Mouse (Mus musculus) liver, adult 2 months (tissue): ENCODE measurements around the gene Lmf2. TPM values are rescaled to one million over a fixed set of nuclear protein-coding genes. Genes with fewer than 3 reads are reported as not detected.

Experiments
- DNase-seq: peaks from one replicate; pipeline ENCODE4 v3.0.0-alpha.2; 2011; ENCODE audit warnings: low read depth, low spot score; ENCODE audit errors: extremely low read depth
- H3K27ac ChIP-seq: fragments of 200-500 bp; replicated peaks from 2 replicates; pipeline ENCODE4 v1.5.1; 2012; ENCODE audit warnings: low read depth, mild to moderate bottlenecking, control low read depth, inconsistent platforms, low read length; ENCODE audit not compliant: insufficient read depth
- H3K27me3 ChIP-seq: fragments of 200-500 bp; 2 replicates; pipeline ENCODE4 v1.6.1; 2012; ENCODE audit warnings: mild to moderate bottlenecking, moderate library complexity, low read length, inconsistent platforms; ENCODE audit not compliant: control insufficient read depth, insufficient read depth
- H3K36me3 ChIP-seq: fragments of 200-500 bp; 2 replicates; pipeline ENCODE4 v1.6.1; 2012; ENCODE audit warnings: low read length, inconsistent platforms; ENCODE audit not compliant: control insufficient read depth, insufficient read depth
- H3K4me1 ChIP-seq: fragments of 200-500 bp; 2 replicates; pipeline ENCODE4 v1.6.1; 2011; ENCODE audit warnings: low read length; ENCODE audit not compliant: control insufficient read depth, insufficient read depth
- H3K4me3 ChIP-seq: fragments of 200-500 bp; 2 replicates; pipeline ENCODE4 v1.5.1; 2011; ENCODE audit warnings: low read depth, mild to moderate bottlenecking, control low read depth, low read length, moderate library complexity; ENCODE audit not compliant: insufficient read depth
- H3K79me2 ChIP-seq: fragments of 200-500 bp; 2 replicates; pipeline ENCODE4 v1.6.1; 2012; ENCODE audit warnings: inconsistent platforms, mild to moderate bottlenecking, low read length, moderate library complexity; ENCODE audit not compliant: control insufficient read depth, insufficient read depth
- H3K9ac ChIP-seq: fragments of 200-500 bp; 2 replicates; pipeline ENCODE4 v1.6.1; 2012; ENCODE audit warnings: low read depth, mild to moderate bottlenecking, control low read depth, inconsistent platforms, low read length
- CTCF ChIP-seq: fragments of 200-500 bp; IDR thresholded peaks from 2 replicates; pipeline ENCODE4 v1.5.1; 2011; ENCODE audit warnings: low read depth, low read length, control low read depth
- POLR2A ChIP-seq: fragments of 200-500 bp; IDR thresholded peaks from 2 replicates; pipeline ENCODE4 v1.6.1; 2011; ENCODE audit warnings: low read length, control low read depth; ENCODE audit not compliant: insufficient read depth; ENCODE audit errors: extremely low read depth
- WGBS: fragments of 180-500 bp; shearing (Covaris S2); methylation state at CpG from one replicate; pipeline ENCODE4 v1.1.7; 2018; 5-methylcytosine and 5-hydroxymethylcytosine counted together
- polyA plus RNA-seq: library from polyadenylated mRNA; depleted of rRNA; stranded (reverse); fragments of >200 nt; gene quantifications from 2 replicates; pipeline ENCODE4 v1.2.3, GENCODE M21; 2012
- total RNA-seq: library from RNA; depleted of rRNA; stranded (reverse); fragments of >200 nt; gene quantifications from 2 replicates; pipeline ENCODE4 v1.2.3, GENCODE M21; 2014

Gene Lmf2
- total and polyA plus RNA-seq, 2 experiments: 4.3 to 21.3 TPM

- no peak for TF ChIP-seq CTCF
- TF ChIP-seq POLR2A: no peak
- Histone ChIP-seq H3K9ac (peak overlapping the region; percentile 88), H3K27me3 (no peaks in the 10 kb centered on the region), H3K27ac (peak overlapping the region; percentile 93), H3K4me3 (peak overlapping the region; percentile 67), H3K79me2 (peaks cover 4% of the 10 kb centered on the region; the same call in 1 of the 2 replicates), H3K4me1 (peaks cover 16% of the 10 kb centered on the region), H3K36me3 (peaks cover 6% of the 10 kb centered on the region; the same call in 1 of the 2 replicates)
- peak; percentile 26 for DNase-seq
- 22% methylated on average over 9 of the region's 9 CpGs for WGBS
Observed at GRCm38 (mm10) chr15:89374340-89374739, 18.9 kb upstream of the Lmf2 start.

- peaks cover 6% of the 10 kb centered on the region; the same call in 1 of the 2 replicates for H3K36me3 ChIP-seq
- peak within 1 kb of the TSS; percentile 88 for H3K9ac ChIP-seq
- peaks cover 4% of the 10 kb centered on the region; the same call in 1 of the 2 replicates for H3K79me2 ChIP-seq
- WGBS: under 1% methylated on average over 42 of the region's 42 CpGs
- peak; percentile 86 for DNase-seq
- H3K27me3 ChIP-seq: no peaks in the 10 kb centered on the region
- H3K27ac ChIP-seq: peak within 1 kb of the TSS; percentile 93
- TF ChIP-seq POLR2A: peak; percentile 66
- peak; percentile 86 for TF ChIP-seq CTCF
- H3K4me1 ChIP-seq: peaks cover 16% of the 10 kb centered on the region
- peak within 1 kb of the TSS; percentile 67 for H3K4me3 ChIP-seq
Observed at GRCm38 (mm10) chr15:89373762-89374248, 18.3 kb upstream of the Lmf2 start, which contains the start of gene Sco2. TSS of gene Sco2 (minus strand) at chr15:89373846.

GRCm38 (mm10) chr15:89373027-89373761 is 17.7 kb upstream of the Lmf2 start:
- Histone ChIP-seq H3K79me2 (peaks cover 4% of the 10 kb centered on the region; the same call in 1 of the 2 replicates), H3K36me3 (peaks cover 6% of the 10 kb centered on the region; the same call in 1 of the 2 replicates), H3K4me1 (peaks cover 15% of the 10 kb centered on the region), H3K27me3 (no peaks in the 10 kb centered on the region), H3K27ac (peak overlapping the region; percentile 93), H3K9ac (peak overlapping the region; percentile 88), H3K4me3 (peak overlapping the region; percentile 67)
- peak; percentile 81 for TF ChIP-seq CTCF
- TF ChIP-seq POLR2A: no peak
- under 1% methylated on average over 35 of the region's 35 CpGs for WGBS
- DNase-seq: peak; percentile 77

- Histone ChIP-seq H3K79me2 (peaks cover 4% of the 10 kb centered on the region; the same call in 1 of the 2 replicates), H3K36me3 (peaks cover 8% of the 10 kb centered on the region; the same call in 1 of the 2 replicates), H3K4me1 (peaks cover 8% of the 10 kb centered on the region), H3K27me3 (no peaks in the 10 kb centered on the region), H3K4me3 (no peak overlapping the region), H3K27ac (no peak overlapping the region), H3K9ac (no peak overlapping the region; the same call in 1 of the 2 replicates)
- no peak for TF ChIP-seq CTCF
- no peak for TF ChIP-seq POLR2A
- 73% methylated on average over 7 of the region's 7 CpGs for WGBS
- DNase-seq: no peak
Observed at GRCm38 (mm10) chr15:89372536-89372935, 17.1 kb upstream of the Lmf2 start.

- Histone ChIP-seq H3K9ac (no peak overlapping the region), H3K27ac (no peak overlapping the region), H3K27me3 (no peaks in the 10 kb centered on the region), H3K4me1 (peaks cover 7% of the 10 kb centered on the region), H3K36me3 (peaks cover 8% of the 10 kb centered on the region; the same call in 1 of the 2 replicates), H3K4me3 (no peak overlapping the region), H3K79me2 (peaks cover 4% of the 10 kb centered on the region; the same call in 1 of the 2 replicates)
- no peak for DNase-seq
- WGBS: 71% methylated on average over 13 of the region's 13 CpGs
- TF ChIP-seq CTCF: no peak
- no peak for TF ChIP-seq POLR2A
Observed at GRCm38 (mm10) chr15:89372068-89372467, 16.6 kb upstream of the Lmf2 start.
